Mouse (Mus musculus): ENCODE measurements around the gene Atp2c2. TPM values are rescaled to one million over a fixed set of nuclear protein-coding genes. Genes with fewer than 3 reads are reported as not detected.

The Atp2c2 gene
- polyA plus RNA-seq, 1 experiment from 2014 or later: 1.3 TPM

GRCm38 (mm10) chr8:119779013-119779737 is 79.4 kb downstream of the Atp2c2 start:
- 22% methylated on average over 14 of the region's 14 CpGs for WGBS
- peak; percentile 99 for TF ChIP-seq CTCF (IDR thresholded peaks at IDR 0.05; ENCODE audit: low read depth)
- ATAC-seq (replicated peaks; ENCODE audit: low FRiP score, low read depth) (no peak), DNase-seq (ENCODE audit: low spot score) (peak; percentile 96)
- Histone ChIP-seq H3K4me3 (replicated peaks; ENCODE audit: low read depth, low read length) (no peak overlapping the region), H3K9me3 (replicated peaks; ENCODE audit: low read length) (no peaks in the 10 kb centered on the region), H3K4me1 (replicated peaks; ENCODE audit: insufficient read depth, low read length) (peaks cover 12% of the 10 kb centered on the region), H3K9ac (ENCODE audit: low read depth, low read length) (no peak overlapping the region), H3K27me3 (ENCODE audit: insufficient read depth, low read length) (no peaks in the 10 kb centered on the region), H3K27ac (no peak overlapping the region), H3K4me2 (ENCODE audit: low read length) (peak overlapping the region; percentile 78), H3K36me3 (ENCODE audit: insufficient read depth, low read length) (no peaks in the 10 kb centered on the region)

- H3K27me3 ChIP-seq (ENCODE audit: insufficient read depth, low read length): no peaks in the 10 kb centered on the region
- peaks cover 12% of the 10 kb centered on the region for H3K4me1 ChIP-seq (replicated peaks; ENCODE audit: insufficient read depth, low read length)
- TF ChIP-seq CTCF (IDR thresholded peaks at IDR 0.05; ENCODE audit: low read depth): no peak
- H3K27ac ChIP-seq: no peak overlapping the region
- H3K9ac ChIP-seq (ENCODE audit: low read depth, low read length): no peak overlapping the region
- 80% methylated on average over 9 of the region's 9 CpGs for WGBS
- H3K4me2 ChIP-seq (ENCODE audit: low read length): no peak overlapping the region
- no peaks in the 10 kb centered on the region for H3K36me3 ChIP-seq (ENCODE audit: insufficient read depth, low read length)
- no peaks in the 10 kb centered on the region for H3K9me3 ChIP-seq (replicated peaks; ENCODE audit: low read length)
- ATAC-seq (replicated peaks; ENCODE audit: low FRiP score, low read depth): no peak
- no peak overlapping the region for H3K4me3 ChIP-seq (replicated peaks; ENCODE audit: low read depth, low read length)
- DNase-seq (ENCODE audit: low spot score): no peak
Observed at GRCm38 (mm10) chr8:119780402-119781049, 80.7 kb downstream of the Atp2c2 start.

GRCm38 (mm10) chr8:119781086-119781840 is 81.5 kb downstream of the Atp2c2 start:
- ATAC-seq (replicated peaks; ENCODE audit: low FRiP score, low read depth) (0 out of 2 replicates have a peak, but pooled peaks have one; percentile 11), DNase-seq (ENCODE audit: low spot score) (peak; percentile 44)
- H3K4me3 ChIP-seq (replicated peaks; ENCODE audit: low read depth, low read length): no peak overlapping the region
- no peak overlapping the region for H3K27ac ChIP-seq
- H3K36me3 ChIP-seq (ENCODE audit: insufficient read depth, low read length): no peaks in the 10 kb centered on the region
- TF ChIP-seq CTCF (IDR thresholded peaks at IDR 0.05; ENCODE audit: low read depth): 0 out of 2 replicates have a peak, but pooled peaks have one; percentile 5
- WGBS: 46% methylated on average over 4 of the region's 4 CpGs
- H3K27me3 ChIP-seq (ENCODE audit: insufficient read depth, low read length): no peaks in the 10 kb centered on the region
- H3K9me3 ChIP-seq (replicated peaks; ENCODE audit: low read length): no peaks in the 10 kb centered on the region
- peaks cover 12% of the 10 kb centered on the region for H3K4me1 ChIP-seq (replicated peaks; ENCODE audit: insufficient read depth, low read length)
- no peak overlapping the region for H3K4me2 ChIP-seq (ENCODE audit: low read length)
- H3K9ac ChIP-seq (ENCODE audit: low read depth, low read length): no peak overlapping the region

- H3K9me3 ChIP-seq (replicated peaks; ENCODE audit: low read length): no peaks in the 10 kb centered on the region
- DNase-seq (ENCODE audit: low spot score) (peak; percentile 90), ATAC-seq (replicated peaks; ENCODE audit: low FRiP score, low read depth) (no peak)
- no peak overlapping the region for H3K4me3 ChIP-seq (replicated peaks; ENCODE audit: low read depth, low read length)
- H3K27me3 ChIP-seq (ENCODE audit: insufficient read depth, low read length): no peaks in the 10 kb centered on the region
- no peak overlapping the region for H3K4me2 ChIP-seq (ENCODE audit: low read length)
- H3K9ac ChIP-seq (ENCODE audit: low read depth, low read length): no peak overlapping the region
- peaks cover 2% of the 10 kb centered on the region; the same call in 1 of the 2 replicates for H3K4me1 ChIP-seq (replicated peaks; ENCODE audit: insufficient read depth, low read length)
- H3K27ac ChIP-seq: no peak overlapping the region
- H3K36me3 ChIP-seq (ENCODE audit: insufficient read depth, low read length): no peaks in the 10 kb centered on the region
- TF ChIP-seq CTCF (IDR thresholded peaks at IDR 0.05; ENCODE audit: low read depth): peak; percentile 96
- 3% methylated on average over 5 of the region's 5 CpGs for WGBS
Observed at GRCm38 (mm10) chr8:119782715-119783114, 82.9 kb downstream of the Atp2c2 start.

DNA sequence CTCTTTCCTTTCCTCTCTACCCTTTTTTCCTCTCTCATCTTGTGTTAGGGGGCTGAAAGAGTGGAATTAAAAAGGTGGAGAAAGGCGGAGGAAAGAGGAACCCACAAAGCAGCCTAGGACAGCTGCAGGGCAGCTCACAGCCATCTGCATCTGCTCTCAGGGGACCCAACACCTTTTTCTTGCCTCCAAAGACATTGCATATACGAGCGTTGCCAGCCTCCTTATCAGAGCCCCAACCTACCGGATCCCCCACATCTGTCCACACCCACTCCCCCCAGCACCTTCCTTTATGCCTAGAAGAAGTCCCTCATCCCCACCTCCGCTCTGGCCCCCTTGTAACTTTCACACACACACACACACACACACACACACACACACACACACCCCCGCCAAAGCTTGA is 83.8 kb downstream of the Atp2c2 start:
- no peaks in the 10 kb centered on the region for H3K27me3 ChIP-seq (ENCODE audit: insufficient read depth, low read length)
- no peak for ATAC-seq (replicated peaks; ENCODE audit: low FRiP score, low read depth)
- no peak for DNase-seq (ENCODE audit: low spot score)
- no peak overlapping the region for H3K9ac ChIP-seq (ENCODE audit: low read depth, low read length)
- 79% methylated on average over 6 of the region's 6 CpGs for whole genome bisulfite sequencing
- H3K4me2 ChIP-seq (ENCODE audit: low read length): no peak overlapping the region
- H3K4me3 ChIP-seq (replicated peaks; ENCODE audit: low read depth, low read length): no peak overlapping the region
- no peak for TF ChIP-seq CTCF (IDR thresholded peaks at IDR 0.05; ENCODE audit: low read depth)
- H3K4me1 ChIP-seq (replicated peaks; ENCODE audit: insufficient read depth, low read length): no peaks in the 10 kb centered on the region
- no peak overlapping the region for H3K27ac ChIP-seq
- no peaks in the 10 kb centered on the region for H3K36me3 ChIP-seq (ENCODE audit: insufficient read depth, low read length)
- no peaks in the 10 kb centered on the region for H3K9me3 ChIP-seq (replicated peaks; ENCODE audit: low read length)

DNA sequence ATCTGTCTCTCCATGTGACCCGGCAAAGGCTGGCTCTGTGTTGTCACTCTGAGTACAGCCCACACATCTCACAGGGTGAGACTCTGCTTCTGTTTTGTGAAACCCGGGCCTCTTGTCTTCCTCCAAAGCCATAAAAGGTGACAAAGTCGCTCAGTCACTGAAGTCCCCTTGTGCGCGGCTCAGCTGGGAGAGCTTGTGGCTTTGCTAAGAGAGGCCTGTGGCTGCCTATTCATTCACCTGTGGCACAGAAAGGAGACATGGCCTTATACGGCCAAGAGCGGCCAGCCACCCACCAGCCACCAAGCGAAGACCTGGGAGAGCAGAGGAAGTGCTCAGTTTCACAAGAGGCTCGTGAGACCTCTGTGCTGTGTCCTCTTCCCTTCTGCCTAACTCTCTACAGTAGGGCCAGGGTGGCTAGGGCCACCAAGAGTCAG is 84.3 kb downstream of the Atp2c2 start:
- Histone ChIP-seq H3K4me3 (replicated peaks; ENCODE audit: low read depth, low read length) (no peak overlapping the region), H3K4me2 (ENCODE audit: low read length) (no peak overlapping the region), H3K27me3 (ENCODE audit: insufficient read depth, low read length) (no peaks in the 10 kb centered on the region), H3K9me3 (replicated peaks; ENCODE audit: low read length) (no peaks in the 10 kb centered on the region), H3K4me1 (replicated peaks; ENCODE audit: insufficient read depth, low read length) (no peaks in the 10 kb centered on the region), H3K27ac (no peak overlapping the region), H3K9ac (ENCODE audit: low read depth, low read length) (no peak overlapping the region), H3K36me3 (ENCODE audit: insufficient read depth, low read length) (no peaks in the 10 kb centered on the region)
- ATAC-seq (replicated peaks; ENCODE audit: low FRiP score, low read depth) (no peak), DNase-seq (ENCODE audit: low spot score) (no peak)
- 52% methylated on average over 9 of the region's 9 CpGs for WGBS
- TF ChIP-seq CTCF (IDR thresholded peaks at IDR 0.05; ENCODE audit: low read depth): no peak
